Mouse (Mus musculus): ENCODE data around the gene Acss2. TPM values are rescaled to one million over a fixed set of nuclear protein-coding genes. Genes with fewer than 3 reads are reported as not detected.

The Acss2 gene
- polyA plus RNA-seq, 1 experiment = 26.5 TPM

DNA sequence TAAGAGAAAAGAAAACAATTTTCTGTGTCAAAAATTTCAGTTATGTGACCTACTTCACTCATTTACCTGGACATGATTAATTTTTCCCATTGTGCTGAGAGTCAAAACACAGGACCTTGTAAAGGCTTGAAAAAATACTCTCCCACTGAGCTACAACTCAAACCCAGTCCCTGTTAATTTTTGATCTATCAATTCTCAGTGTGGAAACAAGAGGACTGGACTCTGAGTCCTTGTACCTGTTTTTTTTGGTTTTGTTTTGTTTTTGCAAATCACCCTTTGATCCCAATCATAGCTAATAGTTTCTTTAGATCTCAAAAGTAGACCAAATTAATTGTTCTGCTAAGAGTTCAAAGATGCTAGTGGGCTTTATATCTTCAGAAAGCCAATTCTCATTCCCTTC is 21.9 kb downstream of the Acss2 start:
- no peak for TF ChIP-seq POLR2A (IDR thresholded peaks at IDR 0.05; ENCODE audit: borderline replicate concordance, extremely low read depth, insufficient read depth, insufficient read length, poor library complexity, severe bottlenecking)
- no peak for TF ChIP-seq CTCF (IDR thresholded peaks at IDR 0.05; ENCODE audit: borderline replicate concordance, extremely low read depth, insufficient read depth, insufficient read length)
- DNase-seq (ENCODE audit: low read depth) = no peak

DNA sequence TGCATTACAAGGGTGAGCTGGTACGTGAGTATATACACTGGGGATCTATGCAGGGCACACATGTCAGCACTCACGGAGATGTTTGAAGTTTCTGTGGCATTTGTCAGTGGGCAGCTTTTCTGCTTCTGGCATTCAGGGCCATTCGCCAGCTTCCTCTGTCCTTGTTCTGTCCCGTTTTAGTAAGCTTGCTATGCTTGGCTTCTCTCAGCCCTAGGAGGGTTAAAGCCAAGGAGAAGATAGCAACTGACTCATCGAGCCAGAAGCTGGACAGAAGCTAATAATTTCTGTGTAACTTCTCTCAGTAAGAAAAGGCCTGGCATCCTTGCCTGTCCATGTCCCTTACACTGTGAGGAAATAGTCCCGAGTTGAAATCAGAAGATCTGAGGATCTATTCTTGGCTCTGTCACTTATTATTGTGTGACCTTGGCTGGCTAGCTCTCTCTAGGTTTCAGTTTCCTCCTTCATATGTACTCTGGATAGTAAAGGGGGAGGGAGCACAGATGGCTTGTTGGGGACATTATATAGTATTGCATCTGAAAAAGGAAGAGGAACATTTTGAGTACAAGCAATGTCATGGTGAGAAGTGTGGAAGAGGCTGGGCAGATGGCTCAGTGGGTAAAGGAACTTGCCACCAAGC is 23.2 kb downstream of the Acss2 start:
- no peak for DNase-seq (ENCODE audit: low read depth)
- TF ChIP-seq POLR2A (IDR thresholded peaks at IDR 0.05; ENCODE audit: borderline replicate concordance, extremely low read depth, insufficient read depth, insufficient read length, poor library complexity, severe bottlenecking) (no peak), CTCF (IDR thresholded peaks at IDR 0.05; ENCODE audit: borderline replicate concordance, extremely low read depth, insufficient read depth, insufficient read length) (no peak)

DNA sequence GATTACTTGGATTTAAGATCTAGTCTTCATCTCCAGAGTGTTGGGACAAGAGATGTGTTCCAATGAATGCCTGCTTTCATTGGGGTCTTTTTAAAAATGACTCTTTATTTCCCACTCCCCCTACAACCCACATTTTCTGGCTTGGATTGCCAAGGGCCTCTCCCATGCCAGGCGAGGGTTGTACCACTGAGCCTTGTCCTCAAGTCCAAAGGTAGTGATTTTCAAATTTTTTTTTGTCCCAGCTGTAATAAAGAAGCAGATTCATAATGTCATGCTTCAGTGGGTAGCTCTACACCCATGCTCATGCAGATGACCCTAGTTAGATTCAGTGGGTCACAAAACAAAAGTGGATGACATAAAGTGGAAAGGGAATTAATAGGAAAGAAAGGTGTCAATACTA is 29.2 kb downstream of the Acss2 start:
- no peak for DNase-seq (ENCODE audit: low read depth)

DNA sequence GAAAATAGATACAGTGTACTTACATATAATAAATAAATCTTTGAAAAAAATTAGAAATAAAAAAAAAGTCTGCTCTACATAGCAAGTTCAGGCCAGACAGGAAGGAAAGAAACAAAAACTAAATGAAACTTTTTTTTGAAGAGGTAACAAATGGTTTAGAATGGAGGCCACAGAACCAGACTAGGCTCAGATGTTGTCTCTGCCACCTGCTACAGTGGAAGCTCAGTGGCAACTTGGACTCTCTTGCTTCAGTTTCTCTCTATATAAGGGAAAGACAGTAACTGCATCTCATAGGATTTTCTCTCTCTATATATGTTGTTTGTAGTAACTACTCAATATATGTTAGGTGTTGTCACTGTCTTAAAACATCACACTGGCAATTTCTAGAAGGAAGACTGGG is 34.6 kb downstream of the Acss2 start:
- TF ChIP-seq CTCF (IDR thresholded peaks at IDR 0.05; ENCODE audit: borderline replicate concordance, extremely low read depth, insufficient read depth, insufficient read length) (no peak), POLR2A (IDR thresholded peaks at IDR 0.05; ENCODE audit: borderline replicate concordance, extremely low read depth, insufficient read depth, insufficient read length, poor library complexity, severe bottlenecking) (no peak)
- DNase-seq (ENCODE audit: low read depth) = no peak

More for the DNA sequence above, 29.2 kb downstream of the Acss2 start:
- TF ChIP-seq POLR2A (IDR thresholded peaks at IDR 0.05; ENCODE audit: borderline replicate concordance, extremely low read depth, insufficient read depth, insufficient read length, poor library complexity, severe bottlenecking) (no peak), CTCF (IDR thresholded peaks at IDR 0.05; ENCODE audit: borderline replicate concordance, extremely low read depth, insufficient read depth, insufficient read length) (no peak)

DNA sequence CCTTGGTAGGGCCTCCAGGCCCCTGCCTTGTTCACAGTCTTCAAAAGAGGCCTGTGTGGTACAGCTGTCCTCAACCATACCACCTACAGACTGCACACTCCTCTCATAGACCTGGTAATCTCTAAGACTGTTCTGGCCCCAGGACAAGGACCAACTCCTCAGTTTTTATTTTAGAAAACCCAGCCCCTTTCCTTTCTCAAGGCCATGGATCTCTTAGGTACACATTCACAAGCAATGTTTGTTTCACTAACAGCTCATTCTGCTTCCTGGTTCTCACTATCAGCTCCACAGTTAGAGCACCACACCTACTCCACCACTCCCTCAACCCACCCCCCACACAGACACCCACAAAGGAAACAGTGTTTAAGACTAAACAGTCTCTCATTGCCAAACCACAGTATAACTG is 35.2 kb downstream of the Acss2 start:
- no peak for TF ChIP-seq CTCF (IDR thresholded peaks at IDR 0.05; ENCODE audit: borderline replicate concordance, extremely low read depth, insufficient read depth, insufficient read length)
- no peak for TF ChIP-seq POLR2A (IDR thresholded peaks at IDR 0.05; ENCODE audit: borderline replicate concordance, extremely low read depth, insufficient read depth, insufficient read length, poor library complexity, severe bottlenecking)

DNA sequence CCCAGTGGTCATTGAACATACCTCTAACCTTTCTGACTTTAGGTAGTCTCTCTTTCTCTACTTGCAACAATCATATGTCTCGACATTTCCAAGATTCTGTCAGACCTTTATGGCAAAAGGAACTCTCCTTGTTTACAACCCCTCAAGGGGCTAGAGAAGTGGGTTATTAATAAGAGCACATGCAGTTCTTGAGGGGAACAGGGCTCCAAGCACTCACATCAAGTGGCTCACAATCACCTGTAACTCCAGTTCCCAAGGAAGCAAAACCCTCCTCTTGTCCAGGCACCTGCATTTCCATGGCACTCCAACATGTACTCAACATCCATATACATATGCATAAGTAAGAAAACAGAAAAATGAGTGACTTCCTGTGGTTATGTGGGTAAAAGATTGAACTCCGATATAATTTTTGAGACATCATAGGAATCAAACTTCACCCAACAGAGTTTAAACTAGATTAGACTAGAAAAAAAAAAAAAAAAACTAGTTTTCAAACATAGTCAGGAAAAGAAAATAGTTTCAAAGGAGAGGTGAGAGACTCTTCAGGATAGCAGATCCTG is 36.8 kb downstream of the Acss2 start:
- TF ChIP-seq CTCF (IDR thresholded peaks at IDR 0.05; ENCODE audit: borderline replicate concordance, extremely low read depth, insufficient read depth, insufficient read length) (no peak), POLR2A (IDR thresholded peaks at IDR 0.05; ENCODE audit: borderline replicate concordance, extremely low read depth, insufficient read depth, insufficient read length, poor library complexity, severe bottlenecking) (no peak)
- DNase-seq (ENCODE audit: low read depth) = no peak

More for the DNA sequence above, 35.2 kb downstream of the Acss2 start:
- DNase-seq (ENCODE audit: low read depth) = no peak

DNA sequence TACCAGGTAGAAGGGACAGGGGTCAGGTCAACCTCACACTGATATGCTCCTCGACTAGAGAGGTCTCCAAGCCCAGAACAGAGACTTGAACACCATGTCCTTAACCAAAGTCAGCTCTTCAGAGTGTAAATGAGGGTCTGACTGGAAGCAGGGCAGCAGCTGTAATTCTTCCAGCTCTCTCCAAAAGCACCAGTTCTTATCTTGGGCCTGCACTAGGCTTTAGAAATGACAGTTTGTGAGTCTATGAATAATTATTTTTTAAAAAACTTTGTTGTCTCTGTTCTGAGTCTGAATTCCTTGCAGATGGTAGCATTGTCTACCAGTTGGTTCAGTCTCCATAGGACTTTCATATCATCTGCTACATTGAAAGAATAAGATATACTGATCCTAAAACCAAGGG is 44.5 kb downstream of the Acss2 start:
- DNase-seq (ENCODE audit: low read depth) = no peak
- TF ChIP-seq CTCF (IDR thresholded peaks at IDR 0.05; ENCODE audit: borderline replicate concordance, extremely low read depth, insufficient read depth, insufficient read length) (no peak), POLR2A (IDR thresholded peaks at IDR 0.05; ENCODE audit: borderline replicate concordance, extremely low read depth, insufficient read depth, insufficient read length, poor library complexity, severe bottlenecking) (no peak)

DNA sequence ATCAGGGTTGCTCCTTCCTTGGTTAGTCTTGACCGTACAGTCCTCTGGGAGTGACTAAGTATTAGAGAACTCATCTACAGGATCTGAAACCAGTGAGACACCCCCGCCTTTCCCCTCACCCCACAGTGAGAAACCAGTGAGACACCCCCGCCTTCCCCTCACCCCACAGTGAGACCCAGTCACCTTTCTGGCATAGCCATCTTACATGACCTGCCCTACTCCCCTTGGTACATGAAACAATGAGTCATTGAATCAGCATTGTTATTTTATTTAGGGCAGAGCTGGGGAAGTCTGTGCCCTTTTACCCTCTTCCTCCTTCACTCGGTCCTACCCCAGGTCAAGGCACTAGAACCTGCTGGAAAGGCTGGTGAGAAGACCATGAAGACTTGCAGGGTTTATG is 45.2 kb downstream of the Acss2 start:
- TF ChIP-seq POLR2A (IDR thresholded peaks at IDR 0.05; ENCODE audit: borderline replicate concordance, extremely low read depth, insufficient read depth, insufficient read length, poor library complexity, severe bottlenecking) (no peak), CTCF (IDR thresholded peaks at IDR 0.05; ENCODE audit: borderline replicate concordance, extremely low read depth, insufficient read depth, insufficient read length) (no peak)
- DNase-seq (ENCODE audit: low read depth) = no peak

DNA sequence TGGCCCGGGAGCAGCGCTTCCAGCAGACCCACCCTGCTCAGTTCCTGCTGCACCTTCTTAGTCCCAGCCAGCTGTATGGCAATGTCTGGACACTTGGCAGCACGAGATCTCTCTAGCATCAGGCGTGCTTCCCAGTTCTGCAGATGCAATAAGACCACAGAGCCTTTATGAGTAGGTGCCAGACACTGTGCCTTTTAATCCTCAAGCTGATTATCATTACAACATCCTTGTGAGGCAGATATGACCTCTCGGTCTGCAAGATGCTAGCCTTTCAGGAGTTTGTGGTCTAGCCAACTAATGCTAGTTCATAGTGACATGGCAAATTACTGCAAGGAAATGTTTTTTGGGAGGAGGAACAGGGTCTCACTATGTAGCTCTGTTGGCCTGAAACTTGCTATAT is 50.0 kb downstream of the Acss2 start:
- no peak for DNase-seq (ENCODE audit: low read depth)
- no peak for TF ChIP-seq POLR2A (IDR thresholded peaks at IDR 0.05; ENCODE audit: borderline replicate concordance, extremely low read depth, insufficient read depth, insufficient read length, poor library complexity, severe bottlenecking)
- TF ChIP-seq CTCF (IDR thresholded peaks at IDR 0.05; ENCODE audit: borderline replicate concordance, extremely low read depth, insufficient read depth, insufficient read length) = no peak

DNA sequence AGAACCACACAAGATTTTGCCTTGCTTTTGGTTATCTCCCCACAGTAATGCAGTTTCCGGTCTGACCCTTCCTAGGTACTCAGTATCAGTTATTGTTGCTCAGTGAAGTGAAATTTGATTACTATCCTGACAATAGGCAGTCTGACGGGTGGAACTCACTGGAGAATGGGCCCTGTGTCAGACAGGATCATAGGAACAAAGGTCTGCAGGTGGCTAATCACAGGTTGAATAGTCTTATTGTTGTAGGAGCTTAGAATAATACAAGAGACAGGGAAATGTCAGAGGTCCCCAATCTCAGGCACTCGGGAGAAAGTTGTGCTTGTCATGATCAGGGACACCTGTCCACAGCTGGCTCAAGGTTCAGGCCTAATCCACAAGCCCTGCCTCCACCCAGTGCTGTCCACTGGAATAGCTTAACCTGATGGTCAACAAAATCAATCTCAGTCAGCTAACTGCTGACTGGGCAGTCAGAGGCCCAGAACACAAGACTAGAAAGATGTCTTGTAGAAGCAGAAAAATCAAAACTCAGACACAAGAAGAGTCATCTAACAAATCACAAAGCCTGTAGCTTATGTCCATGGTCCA is 51.6 kb downstream of the Acss2 start:
- no peak for DNase-seq (ENCODE audit: low read depth)
- TF ChIP-seq POLR2A (IDR thresholded peaks at IDR 0.05; ENCODE audit: borderline replicate concordance, extremely low read depth, insufficient read depth, insufficient read length, poor library complexity, severe bottlenecking) = no peak
- no peak for TF ChIP-seq CTCF (IDR thresholded peaks at IDR 0.05; ENCODE audit: borderline replicate concordance, extremely low read depth, insufficient read depth, insufficient read length)

DNA sequence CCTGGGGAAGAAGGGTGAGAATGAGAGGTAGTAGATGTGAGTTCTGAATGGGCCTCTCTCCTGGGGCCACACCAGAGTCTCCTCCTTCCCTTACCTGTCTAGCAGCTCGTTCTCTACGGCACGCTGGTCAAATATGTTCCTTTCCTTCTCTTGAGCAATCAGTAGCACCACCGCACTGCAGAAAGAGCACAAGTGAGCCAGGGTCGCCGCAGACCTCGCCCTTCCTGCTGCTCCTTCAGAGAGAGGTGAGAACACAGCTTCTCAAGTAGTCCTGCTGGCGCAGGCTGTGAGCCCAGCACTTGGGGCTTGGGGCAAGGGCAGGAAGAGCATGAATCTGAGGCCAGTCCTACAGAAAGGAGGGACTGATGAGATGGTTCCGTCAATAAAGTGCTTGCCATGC is 55.3 kb downstream of the Acss2 start:
- TF ChIP-seq CTCF (IDR thresholded peaks at IDR 0.05; ENCODE audit: borderline replicate concordance, extremely low read depth, insufficient read depth, insufficient read length) (no peak), POLR2A (IDR thresholded peaks at IDR 0.05; ENCODE audit: borderline replicate concordance, extremely low read depth, insufficient read depth, insufficient read length, poor library complexity, severe bottlenecking) (no peak)
- no peak for DNase-seq (ENCODE audit: low read depth)

DNA sequence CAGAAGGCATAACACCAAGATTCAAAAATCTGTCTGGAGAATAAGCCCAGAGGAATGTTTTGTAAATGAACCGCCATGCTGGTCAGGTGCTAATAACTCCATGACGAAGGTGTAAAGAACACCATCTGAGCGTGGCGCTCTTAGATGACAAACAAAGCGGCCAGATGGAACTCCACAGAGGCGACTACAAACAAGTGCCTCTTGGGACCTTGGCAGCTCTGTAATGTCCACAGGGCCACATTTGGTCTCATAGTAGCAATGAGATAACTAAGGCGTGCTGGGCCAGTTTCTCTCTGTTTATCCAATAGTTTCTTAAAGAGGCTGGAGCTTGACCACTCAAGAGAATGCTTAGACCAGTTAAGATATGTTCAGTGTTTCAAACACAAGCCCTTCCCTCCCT is 56.2 kb downstream of the Acss2 start:
- no peak for TF ChIP-seq POLR2A (IDR thresholded peaks at IDR 0.05; ENCODE audit: borderline replicate concordance, extremely low read depth, insufficient read depth, insufficient read length, poor library complexity, severe bottlenecking)
- TF ChIP-seq CTCF (IDR thresholded peaks at IDR 0.05; ENCODE audit: borderline replicate concordance, extremely low read depth, insufficient read depth, insufficient read length) = no peak
- peak; percentile 35 for DNase-seq (ENCODE audit: low read depth)

Measured in brain, embryonic 14.5 days (tissue).